Mouse (Mus musculus) Patski (cell line): Measurements from ENCODE around the gene Upp1. TPM values are rescaled to one million over a fixed set of nuclear protein-coding genes. Genes with fewer than 3 reads are reported as not detected.
A peak's percentile ranks its signal among the peaks of the same experiment; 100 is the strongest.

ENCODE experiments used
- ATAC-seq: fragments of 100-300 bp; one replicate; pipeline ENCODE4 v1.8.0; 2021
- CTCF ChIA-PET: fragments of 350-600 bp; sonication (Branson Sonifier 250); formaldehyde crosslinking; loops from one replicate; lab custom pipeline; 2022; ENCODE audit warnings: inconsistent platforms; lab: Charles Lee
- POLR2A ChIA-PET: fragments of 350-600 bp; sonication (Branson Sonifier 250); formaldehyde crosslinking; loops from one replicate; lab custom pipeline; 2022; ENCODE audit warnings: antibody characterized with exemption, inconsistent platforms; lab: Charles Lee
- DNase-seq: peaks from one replicate; pipeline ENCODE4 v3.0.0-alpha.2; 2011; ENCODE audit warnings: low read depth, low spot score
- H3K27me3 ChIP-seq: fragments of 371-371 bp; one replicate; pipeline ENCODE4 v1.5.1; 2021
- CTCF ChIP-seq: fragments of 100-300 bp; IDR thresholded peaks from one replicate; pipeline ENCODE4 v1.5.1; 2021
- in situ Hi-C: fragments of 300-500 bp; cut with MboI; formaldehyde crosslinking; loops from 3 replicates; pipeline ENCODE4 v1.11.1; 2018; ENCODE audit warnings: low pct_unique_long_range_greater_than_20kb, mixed read lengths
- polyA plus RNA-seq: library from polyadenylated mRNA; unstranded; gene quantifications from one replicate; pipeline ENCODE4 v1.2.3, GENCODE M21; 2021

The Upp1 gene
- polyA plus RNA-seq, 1 experiment from 2014 or later = 34.6 TPM

- ChIA-PET CTCF (no interaction called here), POLR2A (no interaction called here)
- peak; percentile 73 for DNase-seq
- peak; percentile 75 for ATAC-seq
- H3K27me3 ChIP-seq = peaks cover 7% of the 10 kb centered on the region
- in situ Hi-C loops = no loop called here
- no peak for TF ChIP-seq CTCF
Measured at GRCm38 (mm10) chr11:9159953-9160352, 42.0 kb downstream of the Upp1 start.

DNA sequence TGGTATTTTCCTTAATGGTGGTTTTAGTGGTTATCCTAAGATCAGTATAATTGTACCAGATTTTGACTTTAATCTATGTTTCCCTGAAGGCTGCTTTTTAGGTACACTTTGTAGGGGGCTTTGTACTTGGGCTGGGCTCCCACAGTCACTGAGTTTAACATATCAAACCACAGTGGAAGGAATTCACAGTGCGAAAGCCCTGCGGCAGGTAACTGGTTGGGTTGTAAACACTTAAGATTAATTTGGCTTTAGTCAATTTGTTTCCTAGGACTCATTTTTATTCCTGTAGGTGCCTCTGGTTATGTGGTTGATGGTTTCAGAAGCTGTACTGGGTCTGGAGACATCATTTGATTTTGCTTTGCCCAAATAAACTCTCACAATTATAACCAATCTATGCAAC, 49.4 kb downstream of the Upp1 start:
- H3K27me3 ChIP-seq = peaks cover 9% of the 10 kb centered on the region
- DNase-seq (no peak), ATAC-seq (no peak)
- TF ChIP-seq CTCF = no peak
- POLR2A ChIA-PET = no interaction called here
- in situ Hi-C loops = no loop called here
- CTCF ChIA-PET = no interaction called here

GRCm38 (mm10) chr11:9181477-9181876, 63.6 kb downstream of the Upp1 start:
- ATAC-seq (no peak), DNase-seq (no peak)
- no peak for TF ChIP-seq CTCF
- peaks cover 3% of the 10 kb centered on the region for H3K27me3 ChIP-seq
- ChIA-PET CTCF (interaction anchor here (1.0 kb wide), 1 partner anchor 17 kb away, joined by 3 read pairs; no protein-coding TSS in a partner anchor), POLR2A (no interaction called here)
- in situ Hi-C loops = no loop called here

Other genes starting within 250 kb of the Upp1 start
- gene Pkd1l1, start 144.8 kb upstream of the Upp1 start, polyA plus RNA-seq = 0.09 TPM
- gene Hus1, start 106.9 kb upstream of the Upp1 start, polyA plus RNA-seq = 10.1 TPM
- gene Gm11992, start 69.5 kb upstream of the Upp1 start, polyA plus RNA-seq = 2.6 TPM
- gene Sun3, start 69.1 kb upstream of the Upp1 start, polyA plus RNA-seq = 0.47 TPM
- gene Abca13, start 73.8 kb downstream of the Upp1 start, polyA plus RNA-seq = 0.01 TPM